Mouse (Mus musculus): ENCODE measurements around the gene Asb15. TPM values are rescaled to one million over a fixed set of nuclear protein-coding genes. Genes with fewer than 3 reads are reported as not detected.

Gene Asb15
- polyA plus RNA-seq, 1 experiment from 2014 or later, result not detected

- 83% methylated on average over 2 of the region's 2 CpGs for WGBS
- DNase-seq (ENCODE audit: low spot score) (no peak), ATAC-seq (ENCODE audit: insufficient number of reproducible peaks, low FRiP score, low TSS enrichment, low read depth) (no peak)
- Histone ChIP-seq H3K4me2 (ENCODE audit: low read depth, severe bottlenecking) (no peak overlapping the region), H3K4me1 (ENCODE audit: control insufficient read depth, insufficient read depth, low read length) (no peaks in the 10 kb centered on the region), H3K9ac (ENCODE audit: low read length) (no peak overlapping the region), H3K27ac (replicated peaks; ENCODE audit: low read depth, low read length) (no peak overlapping the region), H3K27me3 (ENCODE audit: control insufficient read depth, insufficient read depth, low read length) (no peaks in the 10 kb centered on the region), H3K9me3 (ENCODE audit: control insufficient read depth, low read length) (no peaks in the 10 kb centered on the region), H3K4me3 (ENCODE audit: low read depth, low read length) (no peak overlapping the region), H3K36me3 (ENCODE audit: control insufficient read depth, insufficient read depth, low read length) (no peaks in the 10 kb centered on the region)
Observed at GRCm38 (mm10) chr6:24549801-24550200, 21.9 kb downstream of the Asb15 start.

GRCm38 (mm10) chr6:24552046-24552445 lies 24.1 kb downstream of the Asb15 start:
- no peaks in the 10 kb centered on the region for H3K4me1 ChIP-seq (ENCODE audit: control insufficient read depth, insufficient read depth, low read length)
- H3K36me3 ChIP-seq (ENCODE audit: control insufficient read depth, insufficient read depth, low read length), result no peaks in the 10 kb centered on the region
- no peak overlapping the region for H3K4me2 ChIP-seq (ENCODE audit: low read depth, severe bottlenecking)
- no peak for ATAC-seq (ENCODE audit: insufficient number of reproducible peaks, low FRiP score, low TSS enrichment, low read depth)
- no peak overlapping the region for H3K9ac ChIP-seq (ENCODE audit: low read length)
- H3K4me3 ChIP-seq (ENCODE audit: low read depth, low read length), result no peak overlapping the region
- H3K27me3 ChIP-seq (ENCODE audit: control insufficient read depth, insufficient read depth, low read length), result no peaks in the 10 kb centered on the region
- 69% methylated on average over 7 of the region's 7 CpGs for WGBS
- no peaks in the 10 kb centered on the region for H3K9me3 ChIP-seq (ENCODE audit: control insufficient read depth, low read length)
- no peak for DNase-seq (ENCODE audit: low spot score)
- no peak overlapping the region for H3K27ac ChIP-seq (replicated peaks; ENCODE audit: low read depth, low read length)

- H3K9ac ChIP-seq (ENCODE audit: low read length), result no peak overlapping the region
- H3K4me1 ChIP-seq (ENCODE audit: control insufficient read depth, insufficient read depth, low read length), result no peaks in the 10 kb centered on the region
- DNase-seq (ENCODE audit: low spot score), result no peak
- no peaks in the 10 kb centered on the region for H3K9me3 ChIP-seq (ENCODE audit: control insufficient read depth, low read length)
- WGBS, result 83% methylated on average over 11 of the region's 11 CpGs
- no peaks in the 10 kb centered on the region for H3K36me3 ChIP-seq (ENCODE audit: control insufficient read depth, insufficient read depth, low read length)
- H3K27ac ChIP-seq (replicated peaks; ENCODE audit: low read depth, low read length), result no peak overlapping the region
- no peak for ATAC-seq (ENCODE audit: insufficient number of reproducible peaks, low FRiP score, low TSS enrichment, low read depth)
- no peak overlapping the region for H3K4me3 ChIP-seq (ENCODE audit: low read depth, low read length)
- H3K27me3 ChIP-seq (ENCODE audit: control insufficient read depth, insufficient read depth, low read length), result no peaks in the 10 kb centered on the region
- no peak overlapping the region for H3K4me2 ChIP-seq (ENCODE audit: low read depth, severe bottlenecking)
Observed at GRCm38 (mm10) chr6:24554427-24555086, 26.6 kb downstream of the Asb15 start.

GRCm38 (mm10) chr6:24555488-24555887 lies 27.5 kb downstream of the Asb15 start:
- H3K36me3 ChIP-seq (ENCODE audit: control insufficient read depth, insufficient read depth, low read length), result no peaks in the 10 kb centered on the region
- H3K27me3 ChIP-seq (ENCODE audit: control insufficient read depth, insufficient read depth, low read length), result no peaks in the 10 kb centered on the region
- H3K27ac ChIP-seq (replicated peaks; ENCODE audit: low read depth, low read length), result no peak overlapping the region

GRCm38 (mm10) chr6:24564081-24564480 lies 36.1 kb downstream of the Asb15 start:
- H3K4me3 ChIP-seq (ENCODE audit: low read depth, low read length), result no peak overlapping the region
- H3K4me1 ChIP-seq (ENCODE audit: control insufficient read depth, insufficient read depth, low read length), result no peaks in the 10 kb centered on the region
- DNase-seq (ENCODE audit: low spot score) (no peak), ATAC-seq (ENCODE audit: insufficient number of reproducible peaks, low FRiP score, low TSS enrichment, low read depth) (no peak)
- WGBS, result 77% methylated on average over 9 of the region's 9 CpGs
- no peaks in the 10 kb centered on the region for H3K9me3 ChIP-seq (ENCODE audit: control insufficient read depth, low read length)
- H3K27ac ChIP-seq (replicated peaks; ENCODE audit: low read depth, low read length), result no peak overlapping the region
- H3K27me3 ChIP-seq (ENCODE audit: control insufficient read depth, insufficient read depth, low read length), result no peaks in the 10 kb centered on the region
- no peak overlapping the region for H3K4me2 ChIP-seq (ENCODE audit: low read depth, severe bottlenecking)
- no peaks in the 10 kb centered on the region for H3K36me3 ChIP-seq (ENCODE audit: control insufficient read depth, insufficient read depth, low read length)
- no peak overlapping the region for H3K9ac ChIP-seq (ENCODE audit: low read length)

More at GRCm38 (mm10) chr6:24555488-24555887, 27.5 kb downstream of the Asb15 start:
- H3K4me3 ChIP-seq (ENCODE audit: low read depth, low read length), result no peak overlapping the region
- H3K9me3 ChIP-seq (ENCODE audit: control insufficient read depth, low read length), result no peaks in the 10 kb centered on the region
- no peak for ATAC-seq (ENCODE audit: insufficient number of reproducible peaks, low FRiP score, low TSS enrichment, low read depth)
- H3K9ac ChIP-seq (ENCODE audit: low read length), result no peak overlapping the region
- 78% methylated on average over 2 of the region's 2 CpGs for WGBS
- H3K4me1 ChIP-seq (ENCODE audit: control insufficient read depth, insufficient read depth, low read length), result no peaks in the 10 kb centered on the region
- H3K4me2 ChIP-seq (ENCODE audit: low read depth, severe bottlenecking), result no peak overlapping the region
- no peak for DNase-seq (ENCODE audit: low spot score)

- Histone ChIP-seq H3K27ac (replicated peaks; ENCODE audit: low read depth, low read length) (no peak overlapping the region), H3K4me2 (ENCODE audit: low read depth, severe bottlenecking) (no peak overlapping the region)
Observed at GRCm38 (mm10) chr6:24564886-24565285, 36.9 kb downstream of the Asb15 start.

GRCm38 (mm10) chr6:24568963-24569362 lies 41.0 kb downstream of the Asb15 start:
- Histone ChIP-seq H3K4me2 (ENCODE audit: low read depth, severe bottlenecking) (no peak overlapping the region), H3K4me1 (ENCODE audit: control insufficient read depth, insufficient read depth, low read length) (no peaks in the 10 kb centered on the region), H3K27ac (replicated peaks; ENCODE audit: low read depth, low read length) (no peak overlapping the region), H3K9me3 (ENCODE audit: control insufficient read depth, low read length) (no peaks in the 10 kb centered on the region), H3K4me3 (ENCODE audit: low read depth, low read length) (no peak overlapping the region), H3K27me3 (ENCODE audit: control insufficient read depth, insufficient read depth, low read length) (no peaks in the 10 kb centered on the region), H3K9ac (ENCODE audit: low read length) (no peak overlapping the region), H3K36me3 (ENCODE audit: control insufficient read depth, insufficient read depth, low read length) (no peaks in the 10 kb centered on the region)
- no peak for DNase-seq (ENCODE audit: low spot score)
- WGBS, result 83% methylated on average over 5 of the region's 5 CpGs
- ATAC-seq (ENCODE audit: insufficient number of reproducible peaks, low FRiP score, low TSS enrichment, low read depth), result no peak

More at GRCm38 (mm10) chr6:24564886-24565285, 36.9 kb downstream of the Asb15 start:
- ATAC-seq (ENCODE audit: insufficient number of reproducible peaks, low FRiP score, low TSS enrichment, low read depth) (no peak), DNase-seq (ENCODE audit: low spot score) (no peak)
- no peaks in the 10 kb centered on the region for H3K9me3 ChIP-seq (ENCODE audit: control insufficient read depth, low read length)
- H3K27me3 ChIP-seq (ENCODE audit: control insufficient read depth, insufficient read depth, low read length), result no peaks in the 10 kb centered on the region
- WGBS, result 86% methylated on average over 1 of the region's 1 CpGs
- no peaks in the 10 kb centered on the region for H3K36me3 ChIP-seq (ENCODE audit: control insufficient read depth, insufficient read depth, low read length)
- no peak overlapping the region for H3K4me3 ChIP-seq (ENCODE audit: low read depth, low read length)
- H3K9ac ChIP-seq (ENCODE audit: low read length), result no peak overlapping the region
- no peaks in the 10 kb centered on the region for H3K4me1 ChIP-seq (ENCODE audit: control insufficient read depth, insufficient read depth, low read length)

- 44% methylated on average over 1 of the region's 1 CpGs for WGBS
Observed at GRCm38 (mm10) chr6:24569711-24570110, 41.8 kb downstream of the Asb15 start.

GRCm38 (mm10) chr6:24570278-24570677 lies 42.3 kb downstream of the Asb15 start:
- no peak overlapping the region for H3K4me3 ChIP-seq (ENCODE audit: low read depth, low read length)
- no peak overlapping the region for H3K27ac ChIP-seq (replicated peaks; ENCODE audit: low read depth, low read length)
- no peak overlapping the region for H3K4me2 ChIP-seq (ENCODE audit: low read depth, severe bottlenecking)
- ATAC-seq (ENCODE audit: insufficient number of reproducible peaks, low FRiP score, low TSS enrichment, low read depth) (no peak), DNase-seq (ENCODE audit: low spot score) (no peak)
- no peak overlapping the region for H3K9ac ChIP-seq (ENCODE audit: low read length)
- no peaks in the 10 kb centered on the region for H3K4me1 ChIP-seq (ENCODE audit: control insufficient read depth, insufficient read depth, low read length)
- 81% methylated on average over 11 of the region's 11 CpGs for WGBS
- no peaks in the 10 kb centered on the region for H3K9me3 ChIP-seq (ENCODE audit: control insufficient read depth, low read length)
- no peaks in the 10 kb centered on the region for H3K27me3 ChIP-seq (ENCODE audit: control insufficient read depth, insufficient read depth, low read length)
- H3K36me3 ChIP-seq (ENCODE audit: control insufficient read depth, insufficient read depth, low read length), result no peaks in the 10 kb centered on the region

More at GRCm38 (mm10) chr6:24569711-24570110, 41.8 kb downstream of the Asb15 start:
- DNase-seq (ENCODE audit: low spot score) (no peak), ATAC-seq (ENCODE audit: insufficient number of reproducible peaks, low FRiP score, low TSS enrichment, low read depth) (no peak)
- no peaks in the 10 kb centered on the region for H3K4me1 ChIP-seq (ENCODE audit: control insufficient read depth, insufficient read depth, low read length)
- H3K9ac ChIP-seq (ENCODE audit: low read length), result no peak overlapping the region
- no peak overlapping the region for H3K4me3 ChIP-seq (ENCODE audit: low read depth, low read length)
- H3K9me3 ChIP-seq (ENCODE audit: control insufficient read depth, low read length), result no peaks in the 10 kb centered on the region
- H3K27me3 ChIP-seq (ENCODE audit: control insufficient read depth, insufficient read depth, low read length), result no peaks in the 10 kb centered on the region
- no peak overlapping the region for H3K4me2 ChIP-seq (ENCODE audit: low read depth, severe bottlenecking)
- H3K36me3 ChIP-seq (ENCODE audit: control insufficient read depth, insufficient read depth, low read length), result no peaks in the 10 kb centered on the region
- no peak overlapping the region for H3K27ac ChIP-seq (replicated peaks; ENCODE audit: low read depth, low read length)
